Mouse (Mus musculus) c-Kit-positive CD71-positive TER-119-positive erythroid progenitor cells, embryonic 14.5 days (primary cell): ENCODE data around the gene Ago3.

Experiments used
- DNase-seq: peaks from one replicate; pipeline ENCODE4 v3.0.0-alpha.2; 2013; ENCODE audit warnings: low spot score

Ago3 gene

GRCm38 (mm10) chr4:126309922-126310309 lies 119.4 kb downstream of the Ago3 start:
- peak; percentile 68 for DNase-seq

- no peak for DNase-seq
Measured at GRCm38 (mm10) chr4:126309211-126309921, 120.0 kb downstream of the Ago3 start.

GRCm38 (mm10) chr4:126306827-126307226 lies 122.5 kb downstream of the Ago3 start:
- DNase-seq: no peak

GRCm38 (mm10) chr4:126306058-126306457 lies 123.3 kb downstream of the Ago3 start:
- DNase-seq: no peak

- no peak for DNase-seq
Measured at GRCm38 (mm10) chr4:126305428-126305827, 123.9 kb downstream of the Ago3 start.

GRCm38 (mm10) chr4:126303877-126304276 lies 125.5 kb downstream of the Ago3 start:
- no peak for DNase-seq

- no peak for DNase-seq
Measured at GRCm38 (mm10) chr4:126301584-126302309, 127.6 kb downstream of the Ago3 start.

GRCm38 (mm10) chr4:126300916-126301583 lies 128.3 kb downstream of the Ago3 start:
- no peak for DNase-seq

- no peak for DNase-seq
Measured at GRCm38 (mm10) chr4:126296617-126297101, 132.7 kb downstream of the Ago3 start.

GRCm38 (mm10) chr4:126295937-126296336 lies 133.4 kb downstream of the Ago3 start:
- DNase-seq: no peak

GRCm38 (mm10) chr4:126295152-126295551 lies 134.2 kb downstream of the Ago3 start:
- DNase-seq: no peak

- no peak for DNase-seq
Measured at GRCm38 (mm10) chr4:126291196-126291595, 138.2 kb downstream of the Ago3 start.

GRCm38 (mm10) chr4:126290314-126290713 lies 139.0 kb downstream of the Ago3 start:
- DNase-seq: no peak

GRCm38 (mm10) chr4:126288085-126288666 lies 141.2 kb downstream of the Ago3 start:
- DNase-seq: no peak

- no peak for DNase-seq
Measured at GRCm38 (mm10) chr4:126287302-126287995, 141.9 kb downstream of the Ago3 start.

- DNase-seq: no peak
Measured at GRCm38 (mm10) chr4:126286492-126286891, 142.9 kb downstream of the Ago3 start, which contains the start of gene Col8a2. Col8a2 (plus strand) TSS chr4:126286793.

GRCm38 (mm10) chr4:126283582-126283981 lies 145.8 kb downstream of the Ago3 start:
- DNase-seq: no peak

GRCm38 (mm10) chr4:126281706-126282105 lies 147.7 kb downstream of the Ago3 start:
- DNase-seq: no peak
